Mouse (Mus musculus): Measurements from ENCODE around the gene Irf4.

The Irf4 gene

DNA sequence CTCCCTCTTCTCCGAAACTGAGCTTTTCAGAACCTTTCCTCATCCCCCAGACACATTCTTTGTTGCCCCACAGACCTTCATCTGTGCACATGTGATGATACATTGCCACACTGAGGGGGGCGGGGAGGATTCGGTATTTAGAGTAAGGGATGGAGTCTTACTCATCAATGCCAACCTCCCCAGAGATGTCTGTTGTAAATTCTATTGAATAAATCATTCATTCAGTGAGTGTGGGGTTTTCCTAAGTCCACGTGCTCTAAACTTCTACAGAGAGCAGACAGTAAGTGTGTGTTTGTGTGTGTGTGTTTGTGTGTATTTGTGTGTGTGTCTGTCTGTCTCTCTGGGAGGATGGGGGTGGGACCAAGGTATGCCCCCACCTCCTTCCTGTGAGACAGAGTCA, 22.1 kb upstream of the Irf4 start:
- H3K36me3 ChIP-seq (ENCODE audit: control insufficient read depth, insufficient read depth, low read length, poor library complexity, severe bottlenecking): no peaks in the 10 kb centered on the region
- H3K27me3 ChIP-seq (ENCODE audit: control insufficient read depth, insufficient read depth, low read length, poor library complexity, severe bottlenecking): no peaks in the 10 kb centered on the region
- no peak for DNase-seq (ENCODE audit: low read depth, low spot score)

DNA sequence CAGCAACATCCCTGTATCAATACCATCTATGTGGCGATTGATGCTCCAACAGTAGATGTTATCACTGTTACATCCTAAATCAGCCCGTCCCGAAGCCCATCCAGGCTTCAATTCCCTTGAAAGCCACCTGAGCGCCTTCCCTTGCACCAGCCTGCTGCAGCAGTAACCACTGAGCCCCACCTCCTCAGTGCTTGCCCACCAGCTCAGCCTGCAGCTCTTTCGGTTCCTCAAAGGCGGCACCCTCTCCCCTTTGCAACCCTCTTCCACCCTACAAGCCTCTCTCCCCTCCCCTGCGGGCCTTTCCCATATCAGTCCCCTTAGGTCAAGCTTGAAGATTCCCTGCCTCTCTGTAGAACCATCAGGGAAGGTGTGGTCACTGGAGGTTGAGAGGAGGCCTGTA, 20.9 kb upstream of the Irf4 start:
- peak; percentile 73 for DNase-seq (ENCODE audit: low read depth, low spot score)
- H3K36me3 ChIP-seq (ENCODE audit: control insufficient read depth, insufficient read depth, low read length, poor library complexity, severe bottlenecking): no peaks in the 10 kb centered on the region
- H3K27me3 ChIP-seq (ENCODE audit: control insufficient read depth, insufficient read depth, low read length, poor library complexity, severe bottlenecking): no peaks in the 10 kb centered on the region

DNA sequence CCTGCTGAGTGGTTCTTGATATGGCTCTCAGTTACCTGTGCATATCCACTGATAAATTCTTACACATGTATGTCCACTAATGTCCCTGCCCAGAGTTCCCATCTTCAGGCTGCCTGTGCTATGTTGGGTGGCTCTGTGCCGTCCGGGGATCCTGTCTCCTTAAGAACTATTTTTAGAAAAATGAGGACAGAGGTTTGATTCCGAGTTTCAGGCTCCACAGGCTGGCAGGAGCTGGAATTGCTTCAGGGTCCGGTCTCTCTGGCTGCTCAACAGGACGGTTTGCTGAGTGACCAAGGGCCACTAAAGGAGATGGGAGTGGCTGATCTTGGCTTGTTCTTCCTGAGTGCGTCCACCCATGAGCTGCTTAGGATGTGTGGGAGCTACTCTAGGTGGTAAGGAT, 19.8 kb upstream of the Irf4 start:
- Histone ChIP-seq H3K36me3 (ENCODE audit: control insufficient read depth, insufficient read depth, low read length, poor library complexity, severe bottlenecking) (no peaks in the 10 kb centered on the region), H3K27me3 (ENCODE audit: control insufficient read depth, insufficient read depth, low read length, poor library complexity, severe bottlenecking) (no peaks in the 10 kb centered on the region)
- DNase-seq (ENCODE audit: low read depth, low spot score): no peak

DNA sequence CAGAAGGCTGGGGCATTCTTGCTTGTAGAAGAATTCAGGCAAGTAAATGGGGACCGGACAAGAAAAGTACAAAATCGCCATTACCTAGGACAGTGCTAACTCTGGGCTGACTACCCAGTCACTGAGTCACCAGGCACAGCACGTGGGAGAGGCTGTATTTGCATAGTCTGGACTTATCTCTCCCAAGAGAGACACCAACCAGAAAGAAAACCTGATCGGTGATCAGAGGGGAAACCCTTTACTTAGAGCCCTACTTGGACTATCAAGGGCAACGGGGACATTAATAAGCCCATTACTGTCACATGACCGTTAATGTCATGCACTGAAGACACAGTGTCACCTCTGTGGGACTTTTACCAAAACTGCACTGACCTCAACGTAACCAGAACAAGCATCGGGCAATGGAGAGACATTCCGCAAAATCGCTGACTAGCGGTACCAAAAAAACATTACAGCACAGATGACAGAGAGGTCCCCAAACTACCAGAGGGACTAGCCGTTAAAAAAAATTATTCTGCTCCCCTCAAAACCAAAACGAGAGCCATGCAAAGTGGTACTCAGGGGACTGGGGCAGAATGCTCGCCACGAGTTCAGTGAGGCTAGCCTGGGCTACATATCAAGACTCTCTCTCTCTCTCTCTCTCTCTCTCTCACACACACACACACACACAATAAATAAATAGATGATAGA, 18.8 kb upstream of the Irf4 start:
- Histone ChIP-seq H3K36me3 (ENCODE audit: control insufficient read depth, insufficient read depth, low read length, poor library complexity, severe bottlenecking) (no peaks in the 10 kb centered on the region), H3K27me3 (ENCODE audit: control insufficient read depth, insufficient read depth, low read length, poor library complexity, severe bottlenecking) (no peaks in the 10 kb centered on the region)
- peak; percentile 55 for DNase-seq (ENCODE audit: low read depth, low spot score)

DNA sequence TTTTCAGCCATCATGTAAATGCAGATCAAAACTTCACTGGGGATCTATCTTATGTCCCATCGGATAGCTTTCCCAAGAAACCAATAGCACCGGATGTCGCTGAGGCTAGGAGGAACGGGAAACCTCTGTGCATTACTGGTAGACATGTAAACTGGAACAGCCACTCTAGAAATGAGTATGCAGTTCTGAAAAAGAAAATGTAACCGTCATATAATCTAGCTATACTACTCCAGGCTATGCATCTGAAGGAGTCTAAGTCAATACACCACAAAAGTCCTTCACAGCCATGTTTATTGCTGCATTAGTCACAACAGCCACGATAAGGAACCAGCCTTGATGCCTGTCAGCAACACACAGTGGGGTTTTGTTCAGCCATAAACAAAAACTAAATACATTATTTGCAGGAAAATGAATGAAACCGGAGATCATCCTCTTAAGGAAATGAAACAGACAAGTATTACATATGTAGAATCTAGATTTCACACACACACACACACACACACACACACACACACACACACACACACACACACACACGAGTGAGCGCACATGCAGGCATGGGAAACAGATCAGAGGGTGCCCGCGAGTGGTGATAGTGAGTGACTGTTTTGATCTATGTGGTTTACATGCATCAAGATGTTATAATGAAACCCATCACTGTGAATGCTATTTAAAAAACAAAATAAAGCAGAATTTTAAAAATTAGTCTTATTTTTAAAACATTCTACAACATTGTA, 16.1 kb upstream of the Irf4 start:
- no peaks in the 10 kb centered on the region for H3K36me3 ChIP-seq (ENCODE audit: control insufficient read depth, insufficient read depth, low read length, poor library complexity, severe bottlenecking)
- no peaks in the 10 kb centered on the region for H3K27me3 ChIP-seq (ENCODE audit: control insufficient read depth, insufficient read depth, low read length, poor library complexity, severe bottlenecking)
- DNase-seq (ENCODE audit: low read depth, low spot score): no peak

DNA sequence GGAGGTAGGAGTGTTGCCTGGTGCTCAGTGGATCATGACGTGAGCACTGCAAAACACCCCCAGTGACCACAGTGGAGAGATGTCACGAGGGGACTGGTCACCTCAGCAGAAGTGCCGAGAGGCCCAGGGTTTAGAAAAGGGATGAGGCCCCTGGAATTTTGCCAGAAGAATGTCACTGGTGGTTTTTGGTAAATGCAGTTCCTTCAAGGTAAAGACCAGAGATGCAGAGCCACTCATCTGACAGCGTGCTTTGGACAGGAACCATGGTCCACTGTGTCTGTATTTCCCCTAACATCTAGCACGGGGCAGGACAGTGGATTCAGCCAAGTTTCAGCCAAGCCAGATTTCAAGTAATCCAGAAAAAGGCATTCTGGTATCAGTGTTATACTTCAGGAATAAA, 12.3 kb upstream of the Irf4 start:
- DNase-seq (ENCODE audit: low read depth, low spot score): peak; percentile 82
- no peaks in the 10 kb centered on the region for H3K27me3 ChIP-seq (ENCODE audit: control insufficient read depth, insufficient read depth, low read length, poor library complexity, severe bottlenecking)
- H3K36me3 ChIP-seq (ENCODE audit: control insufficient read depth, insufficient read depth, low read length, poor library complexity, severe bottlenecking): no peaks in the 10 kb centered on the region

DNA sequence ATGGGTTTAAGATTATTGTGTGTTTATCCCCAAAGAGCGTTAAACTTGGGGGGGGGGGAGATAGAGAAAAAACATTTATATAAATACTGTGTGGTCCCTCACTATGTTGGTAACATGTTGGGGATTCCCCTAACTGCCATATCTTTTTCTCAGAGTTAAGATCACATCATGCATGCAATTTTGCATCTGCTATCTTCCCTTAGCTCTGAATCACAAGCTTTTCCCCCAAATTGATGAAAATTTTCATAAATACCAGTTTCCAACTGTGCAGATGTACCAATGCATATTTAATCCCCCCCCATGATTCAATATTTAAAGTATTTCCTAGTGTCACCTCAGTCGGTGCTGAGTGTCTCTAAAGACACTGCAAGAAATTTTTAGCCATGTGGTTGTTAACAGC, 11.8 kb upstream of the Irf4 start:
- no peaks in the 10 kb centered on the region for H3K27me3 ChIP-seq (ENCODE audit: control insufficient read depth, insufficient read depth, low read length, poor library complexity, severe bottlenecking)
- DNase-seq (ENCODE audit: low read depth, low spot score): peak; percentile 59
- H3K36me3 ChIP-seq (ENCODE audit: control insufficient read depth, insufficient read depth, low read length, poor library complexity, severe bottlenecking): no peaks in the 10 kb centered on the region

DNA sequence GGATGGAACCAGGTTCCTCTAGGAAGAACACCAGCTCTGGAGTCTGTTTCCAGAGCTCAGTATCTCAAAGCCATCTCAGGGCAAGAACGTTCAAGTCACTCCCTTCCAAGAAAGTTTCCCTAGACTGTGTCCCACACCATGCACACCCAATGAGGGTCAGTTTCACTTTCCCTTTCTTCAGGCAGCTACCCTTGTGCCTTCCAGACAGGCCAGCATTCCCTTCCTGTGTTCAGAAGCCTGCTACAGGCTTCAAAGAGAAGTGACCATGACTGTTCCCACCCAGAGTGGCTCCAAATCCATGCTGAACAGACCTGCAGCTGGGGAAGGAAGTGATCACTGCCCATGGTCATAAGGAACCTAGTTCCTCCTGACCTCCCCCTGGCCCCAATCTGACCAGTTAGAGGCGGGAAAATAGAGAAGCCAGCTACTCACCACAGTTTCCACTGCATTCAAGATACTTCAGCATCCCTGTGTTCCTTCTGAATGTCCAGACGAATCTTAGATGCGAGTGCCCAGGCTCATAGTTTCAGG, 10.7 kb upstream of the Irf4 start:
- Histone ChIP-seq H3K27me3 (ENCODE audit: control insufficient read depth, insufficient read depth, low read length, poor library complexity, severe bottlenecking) (no peaks in the 10 kb centered on the region), H3K36me3 (ENCODE audit: control insufficient read depth, insufficient read depth, low read length, poor library complexity, severe bottlenecking) (no peaks in the 10 kb centered on the region)
- no peak for DNase-seq (ENCODE audit: low read depth, low spot score)

DNA sequence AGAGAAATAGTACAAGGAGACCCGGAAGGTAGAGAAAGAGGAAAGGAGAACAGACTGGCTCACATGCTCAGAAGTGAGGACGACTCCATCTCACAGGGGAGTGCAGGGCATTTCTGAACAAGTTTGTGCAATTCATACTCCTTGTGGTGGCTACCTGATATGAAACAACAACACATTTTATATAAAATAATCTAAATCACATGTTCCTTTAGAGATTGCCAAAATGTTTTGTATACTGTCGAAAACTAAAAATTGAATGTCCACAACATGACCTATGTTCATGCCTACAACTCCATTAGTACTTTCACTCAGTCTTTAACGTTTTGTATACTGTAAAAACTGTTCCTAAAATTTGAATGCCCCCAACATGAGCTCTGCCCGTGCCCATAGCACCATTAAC, 7.9 kb upstream of the Irf4 start:
- no peaks in the 10 kb centered on the region for H3K36me3 ChIP-seq (ENCODE audit: control insufficient read depth, insufficient read depth, low read length, poor library complexity, severe bottlenecking)
- H3K27me3 ChIP-seq (ENCODE audit: control insufficient read depth, insufficient read depth, low read length, poor library complexity, severe bottlenecking): no peaks in the 10 kb centered on the region
- DNase-seq (ENCODE audit: low read depth, low spot score): no peak

DNA sequence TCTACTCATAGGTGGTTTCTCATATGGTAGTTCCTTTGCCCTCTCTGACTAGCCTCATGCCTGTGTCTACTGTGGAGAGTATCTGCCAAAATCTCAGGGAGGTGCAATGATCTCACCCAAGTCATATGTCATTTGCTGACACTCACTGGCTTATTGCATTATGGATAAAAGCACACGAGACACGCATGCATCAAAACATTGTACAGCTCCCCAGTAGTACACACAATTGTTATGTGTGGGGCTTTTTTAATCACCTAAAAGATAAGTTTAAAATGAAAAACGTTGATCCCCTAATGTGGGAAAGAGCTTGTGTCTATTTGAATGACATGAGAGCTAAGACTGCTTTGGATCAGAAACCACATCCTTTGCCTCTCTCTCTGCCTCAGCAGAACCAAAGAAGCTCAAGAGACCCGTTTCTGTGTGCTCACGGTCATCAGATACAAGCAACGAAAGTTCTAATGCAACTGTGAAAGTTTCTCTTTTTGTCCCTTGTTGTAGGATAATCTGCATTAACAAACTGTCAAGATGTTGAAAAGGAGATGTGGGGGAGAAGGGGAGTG, 6.5 kb upstream of the Irf4 start:
- no peak for DNase-seq (ENCODE audit: low read depth, low spot score)
- Histone ChIP-seq H3K36me3 (ENCODE audit: control insufficient read depth, insufficient read depth, low read length, poor library complexity, severe bottlenecking) (no peaks in the 10 kb centered on the region), H3K27me3 (ENCODE audit: control insufficient read depth, insufficient read depth, low read length, poor library complexity, severe bottlenecking) (no peaks in the 10 kb centered on the region)

DNA sequence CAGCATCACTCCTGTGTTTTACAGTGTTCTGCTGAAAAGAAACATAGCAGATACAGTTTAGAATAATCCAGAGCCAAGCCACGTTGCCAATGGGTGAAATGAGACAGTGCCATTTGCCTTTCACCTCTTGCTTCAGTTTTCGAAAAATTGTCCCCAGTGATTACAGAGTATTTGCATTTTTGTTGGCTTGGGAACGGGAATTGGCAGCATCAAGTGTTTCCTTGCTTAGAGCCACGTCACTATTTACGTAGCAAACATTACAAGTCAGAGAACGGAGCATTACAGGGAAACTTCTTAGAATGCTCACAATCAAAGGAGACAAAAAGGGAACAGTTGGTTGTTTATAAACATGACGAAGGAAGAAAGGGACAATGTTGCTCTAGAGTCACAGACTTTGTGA, 3.9 kb upstream of the Irf4 start:
- no peak for DNase-seq (ENCODE audit: low read depth, low spot score)
- Histone ChIP-seq H3K36me3 (ENCODE audit: control insufficient read depth, insufficient read depth, low read length, poor library complexity, severe bottlenecking) (no peaks in the 10 kb centered on the region), H3K27me3 (ENCODE audit: control insufficient read depth, insufficient read depth, low read length, poor library complexity, severe bottlenecking) (no peaks in the 10 kb centered on the region)

DNA sequence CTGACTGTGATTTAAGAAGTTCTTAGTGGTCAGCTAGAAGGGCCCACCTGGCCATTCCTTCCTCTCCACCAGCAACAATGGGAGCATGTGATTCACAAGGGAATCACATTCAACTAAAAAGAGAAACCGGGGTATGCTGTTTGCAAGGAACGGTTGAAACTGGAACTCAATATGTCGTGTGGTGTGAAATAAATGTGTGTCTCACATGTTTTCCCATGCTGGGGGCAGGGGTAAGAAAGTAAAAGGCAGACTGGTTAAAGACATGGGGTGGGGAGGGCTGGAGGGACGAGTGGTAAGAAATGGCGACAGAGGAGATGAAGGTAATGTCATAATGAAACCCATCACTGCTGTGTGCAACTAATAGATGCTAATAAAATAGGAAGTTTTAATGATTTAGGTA, 2.0 kb upstream of the Irf4 start:
- peaks cover 4% of the 10 kb centered on the region for H3K36me3 ChIP-seq (ENCODE audit: control insufficient read depth, insufficient read depth, low read length, poor library complexity, severe bottlenecking)

DNA sequence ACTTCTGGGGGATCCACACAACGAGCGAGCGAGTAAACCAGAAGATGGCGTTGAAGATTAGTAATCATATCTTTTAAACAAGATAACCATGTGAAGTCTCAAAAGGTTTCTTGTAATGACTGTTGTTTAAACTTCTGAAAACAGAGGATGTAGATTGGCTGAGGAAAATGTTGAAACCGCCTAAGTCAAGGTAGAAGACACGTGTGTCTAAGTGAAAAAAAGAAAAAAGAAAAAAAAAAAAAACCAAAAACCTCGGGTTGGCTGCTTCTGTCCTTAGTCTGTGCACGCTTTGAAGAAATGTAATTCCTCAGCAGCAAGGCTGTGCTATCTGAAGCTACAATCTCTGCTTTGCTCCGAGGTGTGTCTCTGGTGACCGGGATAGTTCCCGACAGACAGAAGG, 1.5 kb upstream of the Irf4 start:
- Histone ChIP-seq H3K36me3 (ENCODE audit: control insufficient read depth, insufficient read depth, low read length, poor library complexity, severe bottlenecking) (peaks cover 8% of the 10 kb centered on the region), H3K27me3 (ENCODE audit: control insufficient read depth, insufficient read depth, low read length, poor library complexity, severe bottlenecking) (no peaks in the 10 kb centered on the region)
- DNase-seq (ENCODE audit: low read depth, low spot score): no peak

More for the DNA sequence above, 2.0 kb upstream of the Irf4 start:
- no peaks in the 10 kb centered on the region for H3K27me3 ChIP-seq (ENCODE audit: control insufficient read depth, insufficient read depth, low read length, poor library complexity, severe bottlenecking)
- no peak for DNase-seq (ENCODE audit: low read depth, low spot score)

DNA sequence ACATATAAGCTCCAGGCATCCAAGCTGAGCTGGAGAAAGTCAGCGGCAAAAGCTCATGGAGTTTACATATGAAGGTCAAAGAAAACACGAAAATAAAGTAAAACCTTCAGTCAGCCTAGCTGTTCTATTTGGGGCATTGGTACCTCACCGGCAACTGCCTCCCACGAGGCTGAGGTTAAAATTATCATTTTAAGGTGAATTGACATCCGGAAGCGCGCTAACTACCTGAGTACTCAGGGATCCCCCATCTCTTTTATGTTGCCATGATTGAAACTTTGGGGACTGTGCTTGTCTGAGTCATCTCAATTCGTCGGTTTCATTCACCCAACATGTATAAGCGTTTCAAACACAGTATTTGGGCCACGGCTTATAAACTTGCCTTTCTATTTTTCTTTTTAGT, 705 bp upstream of the Irf4 start:
- no peaks in the 10 kb centered on the region for H3K27me3 ChIP-seq (ENCODE audit: control insufficient read depth, insufficient read depth, low read length, poor library complexity, severe bottlenecking)
- peaks cover 15% of the 10 kb centered on the region for H3K36me3 ChIP-seq (ENCODE audit: control insufficient read depth, insufficient read depth, low read length, poor library complexity, severe bottlenecking)
- DNase-seq (ENCODE audit: low read depth, low spot score): peak; percentile 39

DNA sequence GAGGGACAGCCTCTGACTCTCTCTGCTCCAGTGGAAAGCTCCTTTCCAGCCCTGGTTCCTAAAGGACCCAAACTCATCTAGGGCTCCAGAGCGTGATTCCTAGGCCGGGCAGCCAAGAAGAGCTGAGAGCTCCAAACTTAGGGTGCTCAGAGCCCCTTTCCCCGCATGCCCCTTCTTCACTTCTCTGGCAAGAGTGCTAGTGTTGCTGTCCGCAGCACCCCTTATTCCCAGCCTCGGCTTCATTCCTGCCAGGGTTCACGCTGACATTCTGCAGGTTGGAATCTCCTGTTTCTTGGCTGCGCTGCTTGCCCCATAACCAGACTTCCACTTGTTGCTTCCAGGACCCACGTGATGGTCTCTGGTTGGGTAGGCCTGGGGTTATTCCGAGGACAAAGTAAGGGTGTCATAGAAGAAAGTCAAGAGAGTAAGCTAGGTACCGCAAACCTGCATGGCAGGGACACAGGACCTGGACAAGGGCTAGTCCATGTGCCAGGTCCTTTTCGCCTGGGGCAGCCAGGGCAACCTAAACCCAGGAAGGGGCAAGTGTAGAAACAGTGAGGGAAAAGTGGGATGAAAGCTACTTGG, 623 bp downstream of the Irf4 start:
- Histone ChIP-seq H3K36me3 (ENCODE audit: control insufficient read depth, insufficient read depth, low read length, poor library complexity, severe bottlenecking) (peaks cover 22% of the 10 kb centered on the region), H3K27me3 (ENCODE audit: control insufficient read depth, insufficient read depth, low read length, poor library complexity, severe bottlenecking) (no peaks in the 10 kb centered on the region)
- peak; percentile 63 for DNase-seq (ENCODE audit: low read depth, low spot score)

All from splenic B cell, adult 2 months (primary cell).